ENCODE assay signal across 8 mouse cellular contexts in the genomic region with DNA sequence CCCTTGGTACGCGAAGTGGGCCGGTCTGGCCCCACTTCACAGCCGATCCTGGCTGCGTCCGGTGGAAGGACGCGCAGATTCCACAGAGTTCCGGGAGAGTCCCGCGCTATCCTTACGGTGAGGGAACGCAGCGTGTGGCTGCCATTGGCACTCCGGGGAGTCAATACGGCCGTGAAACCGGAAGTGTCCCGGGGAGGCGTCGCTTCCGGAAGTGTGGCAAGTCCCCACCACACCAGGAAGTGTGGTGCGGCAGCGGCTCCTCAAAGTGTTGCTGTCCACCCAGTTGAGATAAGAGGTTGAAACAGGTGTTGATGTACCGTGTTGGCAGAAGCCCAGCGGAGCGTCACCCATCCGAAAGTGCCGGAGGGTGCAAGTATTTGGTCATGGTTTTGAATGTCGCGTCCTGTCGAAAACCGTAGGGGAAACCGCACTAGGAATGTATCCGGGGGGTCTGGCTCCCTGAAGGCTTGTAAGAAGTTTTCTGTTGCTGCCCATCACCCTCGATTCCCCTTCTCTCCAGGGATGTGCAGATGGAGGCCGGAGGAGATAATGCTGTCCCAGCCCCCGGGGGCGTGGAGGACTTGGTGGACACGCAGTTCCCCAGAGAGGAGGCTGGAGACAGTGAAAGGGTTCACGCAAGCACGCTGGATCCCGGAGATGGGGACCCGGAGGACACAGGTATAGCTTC. TPM values are rescaled to one million over a fixed set of nuclear protein-coding genes. Genes with fewer than 3 reads are reported as not detected.
A peak's percentile ranks its signal among the peaks of the same experiment; 100 is the strongest.
DNase-seq lines count a peak whose midpoint lies in the region; ATAC-seq lines count a peak whose summit lies in the region.

No protein-coding gene starts in this region.

- H3K27me3 ChIP-seq in kidney, embryonic 14.5 days (ENCODE audit: control insufficient read depth, insufficient read depth, low read length) = no peaks in the 10 kb centered on the region
- H3K27me3 ChIP-seq in embryonic facial prominence, embryonic 11.5 days (ENCODE audit: control insufficient read depth, insufficient read depth, low read length) = no peaks in the 10 kb centered on the region

- peak overlapping the region; percentile 66 for H3K9ac ChIP-seq in kidney, embryonic 14.5 days (ENCODE audit: low read depth, low read length)
- H3K9ac ChIP-seq in embryonic facial prominence, embryonic 11.5 days (replicated peaks; ENCODE audit: low read length) = peak overlapping the region; percentile 63

- peak; percentile 78 for ATAC-seq in kidney, embryonic 14.5 days (ENCODE audit: low FRiP score, low TSS enrichment)
- ATAC-seq in embryonic facial prominence, embryonic 11.5 days (replicated peaks; ENCODE audit: insufficient number of reproducible peaks, low FRiP score, low TSS enrichment, low read depth) = peak; percentile 72
- peak; percentile 63 for ATAC-seq in inflammation-experienced regulatory T-cells, adult 6 months
- peak; percentile 65 for ATAC-seq in megakaryocyte, adult 5-6 weeks (ENCODE audit: poor library complexity, severe bottlenecking)

- peak overlapping the region; percentile 74 for H3K4me2 ChIP-seq in kidney, embryonic 14.5 days (replicated peaks; ENCODE audit: low read depth, low read length)
- peak overlapping the region; percentile 65 for H3K4me2 ChIP-seq in embryonic facial prominence, embryonic 11.5 days (ENCODE audit: low read depth, low read length)

- H3K9me3 ChIP-seq in kidney, embryonic 14.5 days (ENCODE audit: control insufficient read depth, low read length) = no peaks in the 10 kb centered on the region
- H3K9me3 ChIP-seq in embryonic facial prominence, embryonic 11.5 days (replicated peaks; ENCODE audit: control insufficient read depth, low read length) = no peaks in the 10 kb centered on the region

- no peaks in the 10 kb centered on the region for H3K4me1 ChIP-seq in kidney, embryonic 14.5 days (ENCODE audit: control insufficient read depth, insufficient read depth, low read length)
- H3K4me1 ChIP-seq in embryonic facial prominence, embryonic 11.5 days (ENCODE audit: control insufficient read depth, insufficient read depth, low read length) = no peaks in the 10 kb centered on the region

- H3K36me3 ChIP-seq in kidney, embryonic 14.5 days (ENCODE audit: control insufficient read depth, insufficient read depth, low read length) = peaks cover 20% of the 10 kb centered on the region
- no peaks in the 10 kb centered on the region for H3K36me3 ChIP-seq in embryonic facial prominence, embryonic 11.5 days (replicated peaks; ENCODE audit: control insufficient read depth, insufficient read depth, low read depth, low read length)

- no peak for DNase-seq in kidney, adult 18-20 months
- peak; percentile 91 for DNase-seq in ES-CJ7 (ENCODE audit: low read depth, low spot score)
- DNase-seq in embryonic facial prominence, embryonic 11.5 days (ENCODE audit: low spot score) = peak; percentile 91
- peak; percentile 91 for DNase-seq in thymus, postnatal 14 days
- no peak for DNase-seq in left cerebral cortex, adult 11 months (ENCODE audit: low spot score)

- H3K4me3 ChIP-seq in kidney, embryonic 14.5 days (ENCODE audit: low read length) = peak overlapping the region; percentile 55
- H3K4me3 ChIP-seq in embryonic facial prominence, embryonic 11.5 days (ENCODE audit: low read depth, low read length) = peak overlapping the region; percentile 64

- peak overlapping the region; percentile 91 for H3K27ac ChIP-seq in kidney, embryonic 14.5 days (ENCODE audit: low read depth, low read length)
- no peak overlapping the region for H3K27ac ChIP-seq in embryonic facial prominence, embryonic 11.5 days (replicated peaks; ENCODE audit: low read depth, low read length)

- under 1% methylated on average over 44 of the region's 44 CpGs for WGBS in kidney, embryonic 14.5 days
- WGBS in embryonic facial prominence, embryonic 11.5 days = under 1% methylated on average over 44 of the region's 44 CpGs

RNA-seq across cellular contexts. Expression of gene Mon1b, which starts 0.3 kb away (rescaled TPM):
- polyA plus RNA-seq in kidney, embryonic 14.5 days (2014; fragmentation: Nextera tagmentation; extraction: Ambion mirVana) = 5.5 and 9.3 TPM in 2 replicates
- polyA plus RNA-seq in embryonic facial prominence, embryonic 11.5 days (2014; fragmentation: Nextera tagmentation; extraction: Ambion mirVana) = 8.0 and 8.3 TPM in 2 replicates
- polyA plus RNA-seq in inflammation-experienced regulatory T-cells, adult 6 months (2017; shearing (Covaris generic)) = 10 to 100 TPM; 11.5 to 18.2 (median 13.1) TPM
- 14.9 and 16.4 TPM in 2 replicates for total RNA-seq in megakaryocyte, adult 5-6 weeks (2015)
- total RNA-seq in megakaryocyte, adult 5-6 weeks (2017) = 19.9 and 22.4 TPM in 2 replicates

RNA-seq across cellular contexts. Expression of gene Syce1l, which starts 7.3 kb away (rescaled TPM):
- polyA plus RNA-seq in kidney, embryonic 14.5 days (2014; fragmentation: Nextera tagmentation; extraction: Ambion mirVana) = not detected in 2 replicates
- polyA plus RNA-seq in embryonic facial prominence, embryonic 11.5 days (2014; fragmentation: Nextera tagmentation; extraction: Ambion mirVana) = not detected in 2 replicates
- not detected for polyA plus RNA-seq in inflammation-experienced regulatory T-cells, adult 6 months (2017; shearing (Covaris generic))
- total RNA-seq in megakaryocyte, adult 5-6 weeks (2015) = not detected in 2 replicates
- not detected in 2 replicates for total RNA-seq in megakaryocyte, adult 5-6 weeks (2017)

Comparison
In these comparisons a context has a peak if more than half of its experiments do, and no peak if none do; other contexts are left out.
1. DNase-seq: peak in ES-CJ7 (single experiment), embryonic facial prominence, embryonic 11.5 days (single experiment) and thymus, postnatal 14 days (single experiment); none in kidney, adult 18-20 months (single experiment) and left cerebral cortex, adult 11 months (single experiment).
2. Peak in every context shown above with its lines, with median percentiles within 50 percentile points of each other: ATAC-seq.